Mouse (Mus musculus) lung, adult 2 months (tissue): Measurements from ENCODE around the gene Kit. TPM values are rescaled to one million over a fixed set of nuclear protein-coding genes. Genes with fewer than 3 reads are reported as not detected.

ENCODE experiments used
- DNase-seq: peaks from one replicate; pipeline ENCODE4 v3.0.0; 2022
- H3K4me1 ChIP-seq: fragments of 200-500 bp; 2 replicates; pipeline ENCODE4 v1.6.1; 2011; ENCODE audit warnings: low read length; ENCODE audit not compliant: control insufficient read depth, insufficient read depth
- H3K4me3 ChIP-seq: fragments of 200-500 bp; replicated peaks from 2 replicates; pipeline ENCODE3; 2011; ENCODE audit warnings: low read depth, mild to moderate bottlenecking, control low read depth, low read length; ENCODE audit errors: extremely low read depth
- CTCF ChIP-seq: fragments of 200-500 bp; IDR thresholded peaks from 2 replicates; pipeline ENCODE4 v1.5.1; 2011; ENCODE audit warnings: mild to moderate bottlenecking, low read length, control low read depth; ENCODE audit not compliant: insufficient read depth
- POLR2A ChIP-seq: fragments of 200-500 bp; IDR thresholded peaks from 2 replicates; pipeline ENCODE4 v1.6.1; 2011; ENCODE audit warnings: low read depth, mild to moderate bottlenecking, control low read depth, low read length, borderline replicate concordance; ENCODE audit errors: extremely low read depth
- WGBS: fragments of 180-500 bp; shearing (Covaris S2); methylation state at CpG from one replicate; pipeline ENCODE4 v1.1.7; 2018; 5-methylcytosine and 5-hydroxymethylcytosine counted together
- polyA plus RNA-seq: library from polyadenylated mRNA; depleted of rRNA; stranded (reverse); fragments of >200 nt; gene quantifications from 2 replicates; pipeline ENCODE4 v1.2.3, GENCODE M21; 2012

Gene Kit
- polyA plus RNA-seq, 1 experiment, result 98.8 TPM

- no peak overlapping the region for H3K4me3 ChIP-seq
- no peak for DNase-seq
- WGBS, result 92% methylated on average over 8 of the region's 8 CpGs
- TF ChIP-seq CTCF (no peak), POLR2A (no peak)
- no peaks in the 10 kb centered on the region for H3K4me1 ChIP-seq
These were observed 123.8 kb downstream of the Kit start for GRCm38 (mm10) chr5:75698556-75698955.

DNA sequence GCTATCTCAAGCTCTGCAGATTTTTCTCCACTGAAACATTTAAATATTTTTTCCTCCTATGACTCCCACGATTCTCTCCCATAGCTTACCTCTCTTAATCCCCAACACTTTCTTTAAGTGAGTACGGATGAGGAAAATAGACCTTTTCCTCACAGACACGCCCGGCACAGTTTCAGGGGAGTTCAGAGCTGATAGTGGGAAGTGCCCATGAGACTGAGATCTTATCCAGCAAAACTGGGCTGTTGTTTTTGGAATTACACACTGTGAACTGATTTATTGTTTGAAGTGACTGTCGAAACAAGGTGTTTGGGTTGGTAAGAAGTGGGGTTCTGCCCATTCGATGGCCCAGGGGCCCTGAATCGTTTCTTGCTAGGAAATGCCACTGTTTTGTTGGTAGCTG is 124.4 kb downstream of the Kit start:
- H3K4me3 ChIP-seq, result no peak overlapping the region
- DNase-seq, result no peak
- no peak for TF ChIP-seq CTCF
- no peak for TF ChIP-seq POLR2A
- H3K4me1 ChIP-seq, result no peaks in the 10 kb centered on the region
- 57% methylated on average over 7 of the region's 7 CpGs for WGBS

DNA sequence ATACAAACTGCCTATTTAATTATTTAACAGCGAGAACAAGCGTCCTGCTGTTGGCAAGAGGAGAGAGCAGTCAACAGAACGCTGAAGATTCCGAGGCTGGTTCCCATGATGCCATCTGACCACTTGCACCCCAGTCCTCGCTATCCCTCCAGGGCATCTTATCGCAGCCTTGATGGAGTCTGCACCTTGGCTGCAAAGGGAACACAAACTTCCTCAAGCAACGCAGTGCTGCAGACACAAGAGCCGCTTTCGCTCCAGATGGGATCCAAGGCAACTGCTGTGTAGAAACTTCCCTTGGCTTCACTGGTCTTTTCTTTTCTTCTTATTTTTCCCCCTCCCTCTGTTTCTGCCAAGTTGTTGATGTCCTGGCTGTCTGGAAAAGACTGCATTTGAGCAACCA is 124.8 kb downstream of the Kit start:
- no peak for DNase-seq
- TF ChIP-seq POLR2A (no peak), CTCF (no peak)
- WGBS, result 62% methylated on average over 9 of the region's 9 CpGs

GRCm38 (mm10) chr5:75701662-75702061 is 126.9 kb downstream of the Kit start:
- no peaks in the 10 kb centered on the region for H3K4me1 ChIP-seq
- DNase-seq, result no peak
- 74% methylated on average over 12 of the region's 12 CpGs for WGBS
- H3K4me3 ChIP-seq, result no peak overlapping the region
- TF ChIP-seq CTCF, result no peak
- TF ChIP-seq POLR2A, result no peak

More for the DNA sequence above, 124.8 kb downstream of the Kit start:
- Histone ChIP-seq H3K4me1 (no peaks in the 10 kb centered on the region), H3K4me3 (no peak overlapping the region)

GRCm38 (mm10) chr5:75702080-75702479 is 127.4 kb downstream of the Kit start:
- Histone ChIP-seq H3K4me3 (no peak overlapping the region), H3K4me1 (no peaks in the 10 kb centered on the region)
- TF ChIP-seq POLR2A, result no peak
- TF ChIP-seq CTCF, result no peak
- WGBS, result 75% methylated on average over 8 of the region's 8 CpGs
- DNase-seq, result no peak

GRCm38 (mm10) chr5:75704584-75705175 is 130.0 kb downstream of the Kit start:
- no peak for TF ChIP-seq CTCF
- TF ChIP-seq POLR2A, result no peak
- WGBS, result 85% methylated on average over 7 of the region's 7 CpGs
- DNase-seq, result no peak
- Histone ChIP-seq H3K4me1 (no peaks in the 10 kb centered on the region), H3K4me3 (no peak overlapping the region)

DNA sequence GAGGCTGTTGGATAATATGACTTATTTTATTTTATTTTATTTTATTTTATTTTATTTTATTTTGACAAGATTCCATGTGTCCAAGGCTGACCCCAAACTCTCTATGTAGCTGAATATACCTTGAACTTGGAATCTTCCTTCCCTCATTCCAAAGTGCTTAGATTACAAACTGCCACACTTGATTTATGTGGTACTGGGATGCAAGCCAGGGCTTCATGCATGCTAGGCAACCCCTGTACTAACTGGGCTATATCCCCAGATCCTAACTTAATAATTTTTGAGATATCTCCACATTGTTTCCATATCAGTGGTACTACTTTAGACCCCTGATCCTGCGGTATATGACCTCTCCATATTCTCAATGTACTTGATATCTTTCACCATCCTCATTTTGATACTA is 130.7 kb downstream of the Kit start:
- TF ChIP-seq CTCF (no peak), POLR2A (no peak)
- Histone ChIP-seq H3K4me1 (no peaks in the 10 kb centered on the region), H3K4me3 (no peak overlapping the region)
- WGBS, result 80% methylated on average over 1 of the region's 1 CpGs
- no peak for DNase-seq
